Mouse (Mus musculus) ovary, postnatal 14 days (tissue): ENCODE measurements around the gene Gabrd.

ENCODE experiments used
- DNase-seq: peaks from one replicate; pipeline ENCODE4 v3.0.0; 2022; ENCODE audit warnings: low spot score

Gene Gabrd

DNA sequence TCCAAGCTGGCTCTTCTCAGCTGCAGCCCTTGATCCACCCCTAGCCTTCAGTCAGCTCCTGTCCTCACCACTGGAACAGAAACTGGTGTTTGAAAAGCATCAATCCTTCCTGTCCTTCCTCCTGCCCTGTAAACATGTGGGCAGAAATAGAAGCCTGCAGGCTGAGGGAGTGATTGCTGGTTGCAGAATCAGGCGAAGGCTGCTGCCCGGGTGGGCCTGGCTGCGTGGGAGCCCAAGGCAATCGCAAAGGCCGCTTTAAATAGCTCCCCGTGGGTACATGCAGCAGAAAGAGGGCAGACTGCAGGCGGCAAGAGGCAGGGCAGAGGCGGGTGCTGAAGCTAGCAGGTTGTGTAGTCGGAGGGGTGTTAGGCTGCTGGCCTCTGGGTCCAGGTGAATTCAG, 15.2 kb downstream of the Gabrd start:
- DNase-seq, result no peak

DNA sequence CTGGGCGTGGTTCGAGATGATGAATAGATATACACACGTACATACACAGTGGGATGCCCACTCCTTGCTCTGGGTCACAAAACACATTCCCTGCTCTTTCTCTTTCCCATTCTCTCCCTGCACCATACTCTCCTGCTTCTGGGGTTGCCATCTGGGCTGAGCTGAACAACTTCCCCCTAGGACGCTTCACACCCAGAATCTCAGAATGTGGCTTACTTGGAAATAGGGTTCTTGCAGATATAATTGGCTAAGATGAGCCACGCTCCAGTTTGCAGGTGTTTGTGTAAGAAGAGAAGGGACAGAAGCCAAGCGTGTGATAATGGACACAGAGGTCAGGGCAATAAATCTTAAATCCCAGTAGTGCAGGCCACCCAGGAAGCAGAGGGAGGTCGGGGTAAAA, 15.9 kb downstream of the Gabrd start:
- no peak for DNase-seq

DNA sequence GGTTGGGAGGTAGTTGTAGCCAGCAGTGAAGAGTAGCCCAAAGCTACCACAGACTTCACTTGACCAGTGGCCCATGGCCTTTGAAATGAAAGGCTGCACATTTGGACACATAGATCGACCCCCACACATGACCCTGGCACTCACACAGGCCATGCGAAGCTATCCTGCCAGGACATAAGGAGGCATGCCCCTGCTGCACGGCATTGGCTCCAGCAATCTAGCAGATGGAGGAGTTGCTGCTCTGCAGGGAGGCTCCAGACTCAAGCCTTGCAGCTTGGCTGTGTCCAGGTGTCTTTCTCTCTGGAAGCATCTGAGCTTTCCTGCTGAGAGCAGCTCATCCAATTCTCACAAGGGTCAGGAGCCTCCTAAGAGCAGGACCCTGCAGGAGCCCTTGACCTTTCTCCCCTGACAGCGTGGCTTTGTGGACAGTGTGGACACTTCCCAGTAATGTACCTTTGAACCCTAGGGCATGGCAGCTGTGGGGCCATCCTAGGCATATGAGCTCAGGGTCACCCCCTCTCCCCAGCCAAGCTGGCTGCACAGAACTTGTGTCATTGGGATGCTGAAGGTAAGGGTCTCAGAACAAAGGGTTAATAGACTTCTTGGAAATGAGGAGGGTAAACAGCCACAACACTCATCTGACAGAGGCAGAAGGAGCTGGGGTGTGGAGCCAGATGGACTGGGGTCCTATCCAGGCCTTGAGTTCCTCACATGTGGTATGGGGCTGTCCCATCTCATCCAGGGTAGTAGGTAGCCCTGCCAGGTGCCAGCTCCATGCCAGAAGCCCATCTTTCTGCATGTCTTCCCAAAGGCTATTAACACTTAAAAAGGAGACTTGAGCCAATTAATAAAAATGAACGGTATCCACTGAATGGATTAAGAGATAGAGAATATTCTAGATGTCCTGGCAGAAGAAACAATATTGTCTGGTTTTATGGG, 25.8 kb downstream of the Gabrd start:
- DNase-seq, result no peak

DNA sequence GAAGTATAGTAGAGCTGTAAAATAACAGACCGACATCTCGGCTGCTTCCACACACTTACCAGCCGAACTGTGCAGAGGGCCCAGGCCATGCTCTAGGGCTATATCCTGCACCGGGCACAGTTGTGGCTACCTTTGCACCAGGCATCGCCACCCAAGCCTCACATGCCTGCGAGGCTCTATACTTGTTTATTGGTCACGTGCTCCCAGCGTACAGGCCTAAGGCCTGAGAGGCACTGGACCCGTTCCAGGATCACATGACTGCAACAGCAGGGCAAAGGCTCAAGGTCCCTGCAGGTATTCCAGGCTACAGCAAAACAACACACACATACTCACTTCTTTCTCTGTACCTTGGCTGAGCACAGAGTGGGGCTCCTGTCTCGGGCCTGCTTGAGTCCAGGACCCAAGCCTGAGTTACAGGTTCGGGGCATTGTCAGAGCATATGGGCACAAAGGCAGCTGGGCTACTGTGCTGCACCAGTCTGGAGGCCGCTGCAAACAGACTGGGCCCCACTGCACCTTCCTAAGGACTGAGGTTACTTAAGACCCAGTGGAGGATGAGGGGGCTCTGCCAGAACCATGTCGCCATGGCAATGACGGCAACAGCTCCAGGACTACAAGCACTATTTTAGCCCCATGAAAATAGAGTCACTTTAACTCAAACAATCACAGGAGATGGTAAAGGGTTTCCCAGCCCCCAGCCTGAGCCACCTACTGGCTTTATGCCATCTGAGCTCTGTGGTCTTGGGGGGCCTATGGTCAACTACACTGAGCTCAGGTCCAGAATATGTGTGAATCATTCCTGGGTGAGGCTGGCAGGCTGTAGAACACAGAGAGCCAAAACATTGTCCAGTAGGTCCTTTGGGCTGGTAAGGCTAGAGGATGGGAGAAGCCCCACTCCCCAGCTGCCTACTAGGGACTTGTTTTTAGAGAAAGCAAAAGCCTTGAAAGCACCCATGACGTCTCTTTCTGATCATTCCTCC, 26.9 kb downstream of the Gabrd start:
- no peak for DNase-seq

DNA sequence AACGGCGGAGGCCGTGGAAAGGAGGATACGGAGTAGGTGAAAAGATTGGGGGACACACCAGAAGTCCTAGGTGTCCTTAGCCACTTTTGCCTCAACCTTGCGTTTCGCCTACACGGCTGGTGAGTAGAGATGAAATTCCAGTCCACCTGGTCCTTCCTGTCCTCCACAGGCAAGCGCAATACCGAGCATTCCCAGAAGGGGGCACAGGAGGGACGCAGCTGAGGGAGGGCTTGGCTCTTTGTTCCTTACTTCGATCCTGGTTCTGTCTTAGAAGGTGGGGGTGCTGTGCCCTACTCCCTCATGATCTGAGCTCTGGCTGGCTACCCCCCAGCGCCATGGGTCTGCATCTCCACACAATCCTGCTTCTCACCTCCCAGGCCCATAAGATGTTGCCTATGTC, 29.2 kb downstream of the Gabrd start:
- DNase-seq, result peak; percentile 75

DNA sequence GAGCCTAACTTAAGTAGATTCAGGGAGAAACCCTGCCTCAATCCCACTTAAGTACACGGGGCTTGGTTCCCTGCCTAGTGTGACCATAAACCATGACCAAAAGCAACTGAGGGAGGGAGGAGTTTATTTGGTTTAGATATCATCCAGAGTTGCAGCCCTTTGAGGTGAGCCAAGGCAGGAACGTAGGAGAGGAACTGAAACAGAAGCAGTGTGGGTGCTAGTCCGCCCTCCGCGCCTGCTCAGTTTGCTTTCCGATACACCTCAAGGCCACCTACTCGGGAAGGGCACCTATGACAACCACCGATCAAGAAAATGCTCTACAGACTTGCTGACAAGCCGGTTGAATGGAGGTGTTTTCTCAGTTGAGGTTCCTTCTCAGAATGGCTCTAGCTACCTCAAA, 30.2 kb downstream of the Gabrd start:
- no peak for DNase-seq

DNA sequence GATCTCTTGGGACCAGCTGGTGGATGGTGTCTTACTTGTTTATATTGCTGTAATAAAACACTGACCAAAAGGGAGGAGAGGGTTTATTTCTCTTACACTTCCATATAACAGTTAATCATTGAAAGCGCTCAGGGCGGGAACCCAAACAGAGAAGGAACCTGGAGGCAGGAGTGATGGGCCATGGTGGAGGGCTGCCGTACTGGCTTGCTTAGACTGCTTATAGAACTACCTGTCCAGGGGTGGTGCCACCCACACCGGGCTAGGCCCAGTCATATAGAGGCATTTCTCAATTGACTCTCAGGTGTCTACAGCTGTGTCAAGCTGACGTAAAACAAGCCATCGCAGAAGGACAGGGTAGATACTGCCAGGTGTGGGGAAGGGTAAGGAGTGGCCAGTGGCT, 31.1 kb downstream of the Gabrd start:
- no peak for DNase-seq

DNA sequence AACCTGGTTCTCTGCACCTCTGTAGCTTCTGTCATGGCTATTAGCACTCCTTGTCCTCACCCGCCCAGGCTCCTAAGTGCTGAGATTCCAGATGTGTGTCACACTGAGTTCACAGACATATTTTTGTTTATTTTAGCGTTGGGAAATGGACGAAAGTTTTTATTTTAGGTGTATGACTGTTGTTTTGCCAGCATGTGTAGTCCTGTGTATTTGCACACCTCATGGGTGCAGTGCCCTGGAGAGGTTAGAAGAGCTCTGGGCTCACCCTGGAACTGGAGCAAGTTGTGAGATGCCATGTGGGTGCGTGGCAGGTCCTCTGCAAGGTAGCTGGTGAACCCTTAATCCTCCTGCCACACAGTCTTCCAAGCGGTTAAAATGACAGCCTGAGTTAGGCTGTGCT, 35.5 kb downstream of the Gabrd start:
- no peak for DNase-seq

DNA sequence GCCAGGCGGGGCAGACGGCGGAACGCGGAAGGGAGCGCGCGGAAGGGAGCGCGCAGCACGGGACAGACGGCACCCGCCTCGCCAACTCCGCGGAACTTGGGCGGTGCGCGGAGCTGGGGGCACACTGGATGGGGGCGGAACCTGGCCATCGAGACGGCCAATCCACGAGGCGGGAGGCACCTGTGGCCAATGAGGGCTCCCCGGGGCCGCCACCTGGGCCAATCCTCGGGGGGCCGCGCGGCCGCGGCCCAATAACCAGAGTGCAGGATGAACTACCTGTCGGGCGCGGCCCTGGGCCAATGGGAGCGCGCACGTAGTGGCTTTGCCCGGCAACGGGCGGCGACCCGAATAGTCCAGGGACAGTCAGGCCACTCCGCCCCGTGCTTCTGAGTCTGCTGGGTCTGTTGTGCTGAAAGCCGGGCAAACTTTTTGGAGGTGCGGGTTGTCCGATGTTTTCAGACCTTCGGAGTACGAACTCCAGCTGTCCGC, 36.6 kb downstream of the Gabrd start, which contains the start of gene Prkcz:
Gene Prkcz (minus strand): TSS at position 59 of the 489 bp plus-strand sequence.
- peak; percentile 55 for DNase-seq

DNA sequence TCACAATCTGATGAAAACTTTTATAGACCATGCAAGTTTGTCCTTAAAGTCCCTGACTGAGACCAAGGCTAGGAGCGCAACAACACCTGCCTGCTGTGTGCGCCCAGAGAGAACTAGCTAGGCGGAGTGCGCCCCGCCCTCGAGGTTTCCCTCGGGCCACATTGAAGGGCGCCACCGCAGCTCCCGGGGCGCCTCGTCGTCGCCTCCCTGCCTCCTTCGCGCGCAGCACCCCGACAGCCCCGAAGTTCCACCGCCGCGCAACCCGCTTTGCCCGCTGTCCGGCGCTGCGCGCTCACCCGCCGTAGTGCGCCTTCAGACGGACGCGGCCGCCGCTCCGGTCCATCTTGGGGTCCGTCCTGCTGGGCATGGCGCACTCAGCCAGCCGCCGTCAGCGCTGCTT, 37.1 kb downstream of the Gabrd start:
- no peak for DNase-seq

DNA sequence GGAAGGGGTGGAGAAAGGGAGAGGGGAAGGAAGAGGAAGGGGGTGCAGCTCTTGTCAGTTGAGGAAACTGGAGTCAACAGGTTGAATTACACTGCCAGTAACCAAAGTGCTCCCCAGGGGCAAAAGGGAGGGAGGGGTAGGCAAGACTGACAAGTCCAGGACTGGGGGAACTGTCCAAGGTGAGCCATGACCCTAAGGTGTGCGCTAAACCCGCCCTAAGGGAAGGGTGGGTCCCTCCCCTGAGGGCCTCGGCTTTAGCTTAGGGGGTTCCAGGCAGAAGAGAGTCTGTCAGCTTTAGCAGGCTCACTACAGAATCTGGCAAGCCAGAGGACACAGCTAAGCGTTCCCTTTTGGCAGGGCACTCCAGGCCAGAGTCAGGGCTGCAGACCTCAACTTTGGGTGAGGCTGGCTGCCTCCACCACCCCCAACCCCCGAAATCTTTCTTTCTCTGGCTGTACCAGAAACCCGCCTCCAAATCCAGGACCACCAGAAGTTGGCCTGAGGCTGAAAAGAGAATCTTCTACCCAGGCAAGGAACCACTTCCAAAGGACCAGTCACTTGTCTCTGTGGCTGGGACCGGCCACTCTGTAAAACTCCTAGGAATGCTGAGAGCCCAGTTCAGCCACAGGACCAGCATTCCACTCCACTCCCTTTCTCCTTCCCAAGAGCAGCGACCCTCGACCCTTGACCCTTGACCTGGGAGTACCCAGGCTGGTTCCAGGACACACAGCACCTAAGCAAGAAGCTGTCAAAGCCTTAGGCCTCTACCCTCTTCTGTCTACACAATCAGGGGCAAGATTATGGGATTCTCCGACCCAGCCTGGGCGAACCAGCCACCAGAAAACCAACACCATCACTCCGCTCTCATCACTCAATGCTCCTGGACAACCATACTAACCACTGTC, 38.1 kb downstream of the Gabrd start:
- DNase-seq, result no peak

DNA sequence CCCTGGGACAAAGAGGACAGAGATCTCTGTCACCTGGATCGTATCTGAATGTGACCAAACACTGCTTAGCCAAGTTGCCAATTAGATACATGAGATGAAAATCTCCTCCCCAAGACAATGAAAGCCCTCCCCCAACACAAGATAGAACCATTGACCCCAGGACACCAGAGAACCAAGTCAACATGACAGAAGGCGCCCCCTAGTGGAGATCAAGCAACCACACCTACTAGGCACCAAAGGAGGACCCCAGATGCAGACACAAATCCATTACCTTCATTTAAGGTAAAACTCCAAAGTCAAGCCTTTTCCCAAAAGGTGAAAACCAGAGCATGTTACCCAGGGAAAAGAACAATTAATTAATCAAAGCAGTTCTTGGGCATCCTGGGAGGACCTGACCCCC, 40.3 kb downstream of the Gabrd start:
- DNase-seq, result no peak

DNA sequence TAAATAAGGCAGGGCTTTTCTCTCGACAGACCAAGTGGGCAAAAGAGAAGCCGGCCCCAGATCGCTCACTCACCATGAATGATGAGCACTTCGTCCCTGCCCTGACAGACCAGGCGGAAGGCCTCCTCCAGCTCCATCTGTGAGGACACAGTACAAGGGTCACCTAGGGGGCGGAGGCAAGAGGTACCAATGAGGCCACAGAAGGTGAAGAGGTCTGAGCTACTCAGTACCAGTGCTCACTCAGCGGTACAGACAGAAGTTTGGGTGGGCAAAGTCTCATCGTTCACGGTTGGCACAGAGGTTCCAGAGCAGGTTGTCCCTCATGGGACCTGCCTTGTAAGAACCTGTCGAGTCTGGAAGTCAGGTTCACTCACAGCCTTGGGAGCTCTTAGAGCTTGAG, 41.6 kb downstream of the Gabrd start:
- no peak for DNase-seq

DNA sequence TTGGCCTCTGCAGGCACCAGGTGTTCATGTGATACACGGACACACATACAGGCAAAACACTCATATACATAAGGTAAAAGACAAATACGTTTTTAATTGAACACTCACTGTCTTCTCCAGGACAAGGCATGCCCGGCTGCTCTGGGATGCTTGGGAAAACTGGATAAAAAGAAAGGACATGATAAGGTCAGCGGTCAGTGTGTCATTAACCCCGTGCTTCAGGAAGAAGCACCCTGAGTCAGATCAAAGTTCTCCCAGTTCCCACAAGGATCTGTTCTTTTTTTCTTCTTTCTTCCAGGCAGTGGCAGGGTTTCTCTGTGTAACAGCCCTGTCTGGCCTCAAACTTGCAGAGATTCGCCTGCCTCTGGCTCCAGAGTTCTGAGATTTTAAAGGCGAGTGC, 43.4 kb downstream of the Gabrd start:
- no peak for DNase-seq

DNA sequence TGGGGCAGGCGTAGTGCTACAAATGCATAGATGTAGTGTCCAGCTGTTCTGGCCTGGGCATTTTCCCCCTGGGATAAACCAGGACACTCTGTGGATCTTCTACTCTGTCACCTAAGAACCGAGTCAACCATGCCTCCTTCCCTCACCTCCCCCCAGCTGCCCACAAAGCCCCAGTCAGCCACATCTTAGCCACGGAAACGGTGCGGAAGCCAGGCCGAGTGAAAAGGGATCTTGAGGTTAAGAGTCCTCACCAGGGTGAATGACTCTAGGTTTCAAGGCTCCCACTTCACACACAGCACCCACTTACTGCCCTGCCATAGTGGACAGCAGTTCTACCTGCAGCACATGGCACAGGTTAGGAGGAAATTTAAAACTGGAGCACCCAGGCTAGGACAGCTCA, 43.9 kb downstream of the Gabrd start:
- no peak for DNase-seq

DNA sequence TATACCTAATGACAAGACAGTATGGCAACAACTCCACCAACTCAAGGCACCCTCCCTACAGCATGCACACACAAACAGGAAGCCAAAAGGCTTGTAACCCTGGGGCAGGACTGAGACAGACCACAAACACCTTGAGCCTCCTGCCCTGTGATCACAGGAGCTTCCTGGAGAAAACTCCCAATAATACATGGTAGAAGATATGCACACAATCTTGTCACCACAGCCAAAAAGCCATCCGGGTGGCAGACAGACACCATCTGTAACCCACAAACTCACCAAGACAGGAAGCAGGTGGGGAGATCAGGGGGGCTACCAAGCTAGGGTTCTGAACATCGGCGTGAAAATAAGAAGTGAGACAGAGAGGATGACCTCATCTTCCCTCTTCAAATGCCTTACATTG, 45.3 kb downstream of the Gabrd start:
- DNase-seq, result no peak

DNA sequence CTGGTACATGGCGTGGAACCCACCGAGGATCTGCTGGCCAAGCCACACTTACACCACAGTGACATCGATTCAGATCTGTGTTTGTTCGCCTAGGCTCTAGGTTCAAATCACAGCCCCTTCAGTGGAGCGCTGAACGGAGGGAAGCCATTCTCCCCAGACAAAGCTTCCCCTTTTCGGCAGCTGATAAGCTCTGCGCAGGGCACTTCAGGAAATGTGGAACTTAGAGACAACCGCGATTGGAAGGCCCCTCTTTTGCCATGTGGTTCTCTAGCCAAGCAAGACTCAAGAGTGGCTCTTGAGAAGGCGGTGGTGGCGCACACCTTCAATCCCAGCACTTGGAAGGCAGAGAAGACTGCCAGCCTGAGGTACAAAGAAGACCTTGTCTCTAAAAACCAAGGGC, 51.6 kb downstream of the Gabrd start:
- no peak for DNase-seq

DNA sequence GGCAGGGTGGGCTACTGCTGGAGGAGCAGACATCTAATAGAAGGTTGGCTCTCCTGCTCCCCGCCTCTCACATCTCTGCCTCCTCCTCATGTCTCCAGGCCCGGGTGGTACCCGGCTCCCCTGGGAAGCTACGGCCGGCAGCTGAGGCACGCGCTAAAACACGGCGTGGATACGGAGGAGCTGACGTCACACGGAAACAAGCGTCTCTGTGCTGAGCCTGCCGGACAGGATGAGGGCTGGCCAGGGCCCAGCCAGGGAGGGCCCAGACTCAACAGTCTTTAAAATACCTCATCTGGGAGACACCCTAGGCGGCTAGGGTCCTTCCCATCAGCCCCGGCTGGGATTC, 52.3 kb downstream of the Gabrd start:
- peak; percentile 15 for DNase-seq

DNA sequence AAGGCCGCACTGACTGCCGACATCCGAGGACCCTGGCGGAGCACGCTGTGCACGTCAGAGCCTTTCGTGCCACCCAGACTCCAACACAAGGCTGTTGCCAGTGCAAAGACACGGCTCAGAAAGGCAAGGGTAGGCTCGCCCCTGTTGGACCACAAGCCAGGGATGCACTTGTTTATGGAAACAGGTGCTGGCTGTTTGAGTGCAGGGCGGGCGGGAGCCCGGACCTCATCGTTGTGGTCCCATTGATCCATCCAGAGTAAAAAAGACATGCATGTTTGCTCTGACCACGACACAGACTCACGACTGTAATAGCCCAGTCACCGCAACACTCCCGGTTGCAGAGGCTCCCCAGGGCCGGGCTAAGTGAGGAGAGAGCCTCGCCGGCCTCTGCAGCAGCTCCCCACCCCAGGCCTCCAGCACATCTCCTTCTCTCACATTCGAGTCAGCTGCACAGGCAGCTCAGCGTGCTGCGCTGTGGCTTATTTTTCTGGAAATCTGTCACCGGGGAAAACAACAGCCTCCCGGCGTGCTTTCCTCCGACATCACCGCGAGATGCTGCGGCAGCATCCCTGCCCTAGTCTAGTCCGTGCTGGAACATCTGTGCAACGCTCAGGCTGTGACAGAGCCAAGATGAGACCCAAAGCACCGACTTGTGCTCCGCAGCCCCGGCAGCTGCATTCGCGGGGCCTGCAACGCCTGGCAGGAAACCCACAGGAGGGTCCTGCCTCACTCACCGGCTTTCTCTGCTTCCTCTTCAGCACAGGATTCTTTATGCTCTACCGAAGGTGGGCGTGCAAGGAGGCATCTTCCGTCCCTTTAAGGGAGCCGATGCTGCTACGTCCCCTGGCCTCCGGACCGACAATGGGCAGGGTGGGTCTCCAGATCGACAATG, 53.0 kb downstream of the Gabrd start:
- no peak for DNase-seq

DNA sequence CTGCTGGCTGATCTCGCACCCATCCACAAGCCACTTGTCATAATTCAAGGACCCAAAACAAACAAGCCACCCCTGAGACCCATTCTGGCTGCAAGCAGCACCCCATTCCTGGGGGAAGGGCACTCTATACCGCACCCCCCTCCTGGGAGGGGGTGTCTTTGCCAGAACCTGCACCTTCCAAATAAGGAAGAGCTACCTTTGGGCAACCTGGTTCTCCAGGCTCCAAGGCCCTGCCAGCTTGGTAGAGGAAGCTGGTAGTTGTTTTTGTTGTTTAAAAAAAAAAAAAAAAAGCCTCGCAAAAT, 53.7 kb downstream of the Gabrd start:
- no peak for DNase-seq
